Mouse (Mus musculus) liver, embryonic 14.5 days (tissue): ENCODE data around the gene Rer1.

ENCODE experiments used
- CTCF ChIP-seq: IDR thresholded peaks from 2 replicates; pipeline ENCODE4 v1.5.1; 2016; ENCODE audit warnings: antibody characterized with exemption, low read depth, control low read depth
- EP300 ChIP-seq: IDR thresholded peaks from 2 replicates; pipeline ENCODE4 v1.6.1; 2016; ENCODE audit warnings: antibody characterized with exemption, low read depth

GRCm38 (mm10) chr4:155085206-155086107 is 725 bp downstream of the Rer1 start:
- TF ChIP-seq EP300 (no peak), CTCF (no peak)
